Mouse (Mus musculus) neural tube, embryonic 11.5 days (tissue): ENCODE results near the gene Neto2. TPM values are rescaled to one million over a fixed set of nuclear protein-coding genes. Genes with fewer than 3 reads are reported as not detected.
A peak's percentile ranks its signal among the peaks of the same experiment; 100 is the strongest.
"Not testable (repeated sequence)": the region's sequence is repeated elsewhere in the genome, so short reads cannot be mapped to it uniquely, and the experiment has no call there.

Source experiments
- ATAC-seq: fragments of 200-750 bp; cut with Nextera tagmentation; 2 replicates; pipeline ENCODE4 v1.8.0; 2017; ENCODE audit warnings: moderate number of reproducible peaks, mild to moderate bottlenecking, moderate TSS enrichment, moderate library complexity; ENCODE audit not compliant: insufficient read depth, low FRiP score, low TSS enrichment
- DNase-seq: peaks from one replicate; pipeline ENCODE4 v3.0.0-alpha.2; 2015; ENCODE audit warnings: low spot score
- H3K27ac ChIP-seq: fragments of 300-500 bp; sonication (generic); 2 replicates; pipeline ENCODE4 v1.5.1; 2014; ENCODE audit warnings: low read depth, mild to moderate bottlenecking, low read length
- H3K27me3 ChIP-seq: fragments of 300-500 bp; sonication (generic); 2 replicates; pipeline ENCODE4 v1.6.1; 2014; ENCODE audit warnings: mild to moderate bottlenecking, low read length, mixed read lengths; ENCODE audit not compliant: control insufficient read depth, insufficient read depth
- H3K36me3 ChIP-seq: fragments of 300-500 bp; sonication (generic); 2 replicates; pipeline ENCODE4 v1.6.1; 2014; ENCODE audit warnings: mild to moderate bottlenecking, low read length, moderate library complexity, mixed read lengths; ENCODE audit not compliant: control insufficient read depth, insufficient read depth
- H3K4me1 ChIP-seq: fragments of 300-500 bp; sonication (generic); 2 replicates; pipeline ENCODE4 v1.6.1; 2014; ENCODE audit warnings: low read length, mixed read lengths; ENCODE audit not compliant: control insufficient read depth, insufficient read depth
- H3K4me2 ChIP-seq: fragments of 300-500 bp; sonication (generic); 2 replicates; pipeline ENCODE4 v1.6.1; 2014; ENCODE audit warnings: low read depth, mild to moderate bottlenecking, moderate library complexity
- H3K4me3 ChIP-seq: fragments of 300-500 bp; sonication (generic); 2 replicates; pipeline ENCODE4 v1.5.1; 2014; ENCODE audit warnings: low read depth, low read length
- H3K9ac ChIP-seq: fragments of 300-500 bp; sonication (generic); 2 replicates; pipeline ENCODE4 v1.6.1; 2014; ENCODE audit warnings: mild to moderate bottlenecking, low read length
- H3K9me3 ChIP-seq: fragments of 300-500 bp; sonication (generic); 2 replicates; pipeline ENCODE4 v1.6.1; 2016; ENCODE audit warnings: low read length; ENCODE audit not compliant: control insufficient read depth
- WGBS: fragments of 180-500 bp; shearing (Covaris S2); extraction: QIAGEN DNeasy Blood & Tissue Kit; methylation state at CpG from one replicate; pipeline ENCODE4 v1.1.7; 2014; 5-methylcytosine and 5-hydroxymethylcytosine counted together
- polyA plus RNA-seq: library from polyadenylated mRNA; unstranded; fragments of >200 nt; fragmentation: Nextera tagmentation; extraction: Ambion mirVana; gene quantifications from 2 replicates; pipeline ENCODE4 v1.2.1, GENCODE M21; 2014

The Neto2 gene
- polyA plus RNA-seq, 1 experiment from 2014 or later: 28.5 TPM

- Histone ChIP-seq H3K9me3 (no peaks in the 10 kb centered on the region), H3K4me1 (no peaks in the 10 kb centered on the region), H3K27me3 (no peaks in the 10 kb centered on the region), H3K36me3 (no peaks in the 10 kb centered on the region), H3K27ac (no peak overlapping the region), H3K9ac (no peak overlapping the region), H3K4me2 (no peak overlapping the region), H3K4me3 (no peak overlapping the region)
- DNase-seq: peak; percentile 62
- WGBS: 65% methylated on average over 5 of the region's 5 CpGs
- ATAC-seq: no peak
These were observed 38.7 kb downstream of the Neto2 start for GRCm38 (mm10) chr8:85661995-85662394.

DNA sequence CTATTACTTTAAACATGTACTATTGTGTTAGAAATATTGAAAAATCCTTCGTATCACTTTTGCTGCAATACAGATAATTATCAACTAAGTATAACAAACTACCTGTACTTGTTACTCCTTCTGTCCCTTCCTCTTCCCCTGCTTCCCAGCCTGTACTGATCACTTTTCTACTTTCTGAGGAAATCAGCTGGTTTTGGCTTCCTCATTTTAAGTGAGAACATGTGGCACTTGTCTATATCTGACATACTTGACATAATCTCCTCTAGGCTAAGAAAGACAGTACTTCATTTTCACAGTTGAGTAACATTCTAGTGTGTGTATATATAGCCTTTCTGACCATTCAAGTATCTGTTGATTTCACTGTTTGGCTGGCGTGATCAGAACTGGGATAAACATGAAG, 49.5 kb downstream of the Neto2 start:
- Histone ChIP-seq H3K4me2 (no peak overlapping the region), H3K27ac (no peak overlapping the region), H3K27me3 (no peaks in the 10 kb centered on the region), H3K4me1 (no peaks in the 10 kb centered on the region), H3K9ac (no peak overlapping the region), H3K36me3 (no peaks in the 10 kb centered on the region), H3K9me3 (no peaks in the 10 kb centered on the region), H3K4me3 (no peak overlapping the region)
- WGBS: 85% methylated on average over 2 of the region's 2 CpGs
- DNase-seq: no peak
- ATAC-seq: no peak

GRCm38 (mm10) chr8:85648553-85648952, 52.2 kb downstream of the Neto2 start:
- no peak for ATAC-seq
- Histone ChIP-seq H3K4me3 (no peak overlapping the region), H3K9me3 (no peaks in the 10 kb centered on the region), H3K4me1 (no peaks in the 10 kb centered on the region), H3K27me3 (no peaks in the 10 kb centered on the region), H3K9ac (no peak overlapping the region), H3K36me3 (no peaks in the 10 kb centered on the region), H3K27ac (no peak overlapping the region), H3K4me2 (no peak overlapping the region)
- DNase-seq: no peak

DNA sequence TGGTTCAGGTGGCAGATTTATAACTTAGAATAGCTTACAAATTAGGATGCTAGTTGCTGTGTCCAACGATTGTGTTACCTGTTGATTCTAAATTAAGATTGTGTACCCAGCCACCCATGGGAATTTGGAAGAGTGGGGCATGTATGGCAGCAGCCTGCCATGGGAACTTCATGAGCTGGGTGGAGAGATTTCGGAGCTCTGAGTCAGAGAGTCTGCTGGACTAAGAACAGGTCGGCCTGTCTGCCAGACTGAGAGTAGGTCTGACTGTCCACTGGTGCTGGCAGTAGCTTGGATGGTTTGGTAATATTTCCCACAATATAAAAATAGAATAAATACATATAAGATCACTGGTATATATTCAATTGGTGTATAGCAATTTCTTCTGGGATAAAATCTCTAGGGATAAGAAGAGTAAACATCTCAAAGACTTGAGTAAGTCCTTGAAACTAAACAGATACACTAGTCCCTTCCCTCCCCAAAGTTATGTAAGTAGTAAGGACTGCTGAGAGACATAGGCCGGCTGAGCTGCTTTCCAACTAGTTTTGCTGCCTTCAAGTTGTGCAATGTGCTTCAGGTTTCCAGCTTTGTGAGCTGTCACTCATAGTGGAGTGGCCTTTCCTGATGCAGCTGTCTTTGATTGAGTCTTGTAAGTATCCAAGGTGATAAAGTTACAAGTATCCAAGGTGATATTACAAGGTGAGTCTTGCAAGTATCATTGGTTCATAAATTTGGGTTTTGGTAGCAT, 55.6 kb downstream of the Neto2 start:
- Histone ChIP-seq H3K9me3 (no peaks in the 10 kb centered on the region), H3K9ac (no peak overlapping the region), H3K4me1 (no peaks in the 10 kb centered on the region), H3K36me3 (peaks cover 2% of the 10 kb centered on the region; the same call in 1 of the 2 replicates), H3K27me3 (no peaks in the 10 kb centered on the region), H3K4me3 (no peak overlapping the region), H3K27ac (no peak overlapping the region), H3K4me2 (no peak overlapping the region)
- no peak for ATAC-seq
- WGBS: 93% methylated on average over 4 of the region's 4 CpGs
- DNase-seq: no peak

DNA sequence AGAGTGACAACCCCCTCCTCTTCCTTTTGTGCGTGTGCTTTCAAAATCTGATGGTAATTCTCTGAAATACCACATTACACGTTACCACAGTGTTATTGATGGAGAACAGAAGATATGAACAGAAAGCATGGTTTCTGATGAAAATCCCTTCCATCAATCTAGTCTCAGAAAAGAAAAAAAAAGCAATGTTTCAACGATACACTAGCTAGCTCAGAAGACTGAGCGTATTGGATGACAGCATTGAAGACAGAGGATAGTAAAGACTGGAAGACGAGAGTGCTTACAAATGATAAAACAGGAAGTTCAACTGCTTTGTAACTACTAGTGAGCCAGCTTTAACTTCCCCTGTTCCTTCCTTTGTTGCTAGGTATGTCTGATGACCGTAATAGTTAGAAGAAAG, 76.3 kb downstream of the Neto2 start:
- no peak overlapping the region for H3K4me3 ChIP-seq
- H3K36me3 ChIP-seq: peaks cover 2% of the 10 kb centered on the region; the same call in 1 of the 2 replicates
- H3K27ac ChIP-seq: no peak overlapping the region
- 90% methylated on average over 6 of the region's 6 CpGs for WGBS
- no peaks in the 10 kb centered on the region for H3K27me3 ChIP-seq
- H3K4me1 ChIP-seq: no peaks in the 10 kb centered on the region
- no peak overlapping the region for H3K4me2 ChIP-seq
- ATAC-seq (no peak), DNase-seq (no peak)
- no peaks in the 10 kb centered on the region for H3K9me3 ChIP-seq
- no peak overlapping the region for H3K9ac ChIP-seq

DNA sequence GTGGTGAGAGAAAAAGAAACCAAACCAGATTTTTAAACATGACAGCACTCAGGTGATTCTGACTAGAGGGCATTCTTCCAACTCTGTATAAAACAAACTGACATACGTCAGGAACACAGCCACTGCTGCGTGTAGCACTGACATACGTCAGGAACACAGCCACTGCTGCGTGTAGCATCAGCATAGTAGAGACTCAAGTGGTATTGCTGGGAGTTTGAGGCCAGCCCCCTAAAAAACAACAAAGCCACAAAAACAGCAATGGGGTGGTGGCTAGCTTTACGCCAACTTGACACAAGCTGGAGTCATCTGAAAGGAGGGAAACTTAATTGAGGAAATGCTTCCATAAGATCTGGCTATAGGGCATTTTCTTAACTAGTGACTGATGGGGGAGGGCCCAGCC, 77.5 kb downstream of the Neto2 start:
- H3K4me2 ChIP-seq: no peak overlapping the region
- DNase-seq (no peak), ATAC-seq (no peak)
- no peaks in the 10 kb centered on the region for H3K36me3 ChIP-seq
- no peaks in the 10 kb centered on the region for H3K27me3 ChIP-seq
- H3K27ac ChIP-seq: no peak overlapping the region
- H3K9ac ChIP-seq: no peak overlapping the region
- H3K9me3 ChIP-seq: no peaks in the 10 kb centered on the region
- WGBS: 90% methylated on average over 5 of the region's 5 CpGs
- no peak overlapping the region for H3K4me3 ChIP-seq
- H3K4me1 ChIP-seq: no peaks in the 10 kb centered on the region

DNA sequence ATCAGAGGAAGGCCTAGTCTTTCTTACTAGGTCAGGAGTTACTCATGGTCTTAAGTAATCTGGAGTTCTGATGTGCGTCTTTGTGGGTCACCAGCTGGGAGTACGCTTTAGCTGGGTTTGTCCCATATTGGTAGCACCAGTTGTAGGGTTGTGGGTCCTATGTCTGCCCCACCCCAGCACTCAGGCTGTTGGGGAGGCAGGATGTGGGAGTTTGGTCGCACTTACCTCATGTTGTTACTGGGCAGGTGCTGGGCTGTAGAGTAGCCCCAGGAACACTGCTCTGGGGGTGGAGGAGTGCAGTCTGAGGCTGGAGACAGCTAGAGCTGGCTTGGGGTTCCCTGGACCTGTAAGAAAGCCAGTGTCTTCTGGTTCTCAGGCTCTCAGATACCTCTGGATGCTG, 81.9 kb downstream of the Neto2 start:
- Histone ChIP-seq H3K4me2 (no peak overlapping the region), H3K4me3 (no peak overlapping the region), H3K4me1 (no peaks in the 10 kb centered on the region), H3K36me3 (no peaks in the 10 kb centered on the region), H3K27me3 (no peaks in the 10 kb centered on the region), H3K9ac (no peak overlapping the region), H3K27ac (no peak overlapping the region), H3K9me3 (no peaks in the 10 kb centered on the region)
- DNase-seq: no peak
- WGBS: 86% methylated on average over 3 of the region's 3 CpGs
- no peak for ATAC-seq

GRCm38 (mm10) chr8:85617125-85617524, 83.6 kb downstream of the Neto2 start:
- H3K36me3 ChIP-seq, H3K4me1 ChIP-seq, H3K9me3 ChIP-seq, H3K4me3 ChIP-seq, DNase-seq, ATAC-seq, H3K27ac ChIP-seq, H3K27me3 ChIP-seq, H3K4me2 ChIP-seq, H3K9ac ChIP-seq: not testable (repeated sequence)
- 86% methylated on average over 3 of the region's 3 CpGs for WGBS

DNA sequence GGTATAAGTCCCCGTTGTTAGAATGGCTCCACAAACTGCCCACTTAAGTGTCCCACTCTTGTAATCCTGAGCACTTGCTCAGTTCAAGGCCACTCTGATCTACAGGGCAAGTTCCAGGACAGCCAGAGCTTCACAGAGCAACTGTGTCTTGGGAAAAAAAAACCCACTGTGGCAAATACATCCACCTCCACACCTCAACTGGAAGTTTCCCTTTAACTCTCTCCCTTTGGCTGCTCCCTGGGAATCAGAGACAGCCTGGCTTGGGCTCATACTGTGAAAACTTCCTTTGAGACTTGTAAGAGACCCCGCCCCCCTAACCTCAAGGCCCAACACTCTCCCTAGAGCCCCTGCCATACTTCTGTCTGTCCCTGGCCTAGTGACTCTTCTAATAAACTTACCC, 91.9 kb downstream of the Neto2 start:
- no peak for DNase-seq
- WGBS: 81% methylated on average over 2 of the region's 2 CpGs

More for the DNA sequence above, 91.9 kb downstream of the Neto2 start:
- no peak for ATAC-seq
- Histone ChIP-seq H3K4me1 (no peaks in the 10 kb centered on the region), H3K27me3 (no peaks in the 10 kb centered on the region), H3K4me3 (no peak overlapping the region), H3K36me3 (no peaks in the 10 kb centered on the region), H3K9ac (no peak overlapping the region), H3K9me3 (no peaks in the 10 kb centered on the region), H3K27ac (no peak overlapping the region), H3K4me2 (no peak overlapping the region)
